In the genomic region with DNA sequence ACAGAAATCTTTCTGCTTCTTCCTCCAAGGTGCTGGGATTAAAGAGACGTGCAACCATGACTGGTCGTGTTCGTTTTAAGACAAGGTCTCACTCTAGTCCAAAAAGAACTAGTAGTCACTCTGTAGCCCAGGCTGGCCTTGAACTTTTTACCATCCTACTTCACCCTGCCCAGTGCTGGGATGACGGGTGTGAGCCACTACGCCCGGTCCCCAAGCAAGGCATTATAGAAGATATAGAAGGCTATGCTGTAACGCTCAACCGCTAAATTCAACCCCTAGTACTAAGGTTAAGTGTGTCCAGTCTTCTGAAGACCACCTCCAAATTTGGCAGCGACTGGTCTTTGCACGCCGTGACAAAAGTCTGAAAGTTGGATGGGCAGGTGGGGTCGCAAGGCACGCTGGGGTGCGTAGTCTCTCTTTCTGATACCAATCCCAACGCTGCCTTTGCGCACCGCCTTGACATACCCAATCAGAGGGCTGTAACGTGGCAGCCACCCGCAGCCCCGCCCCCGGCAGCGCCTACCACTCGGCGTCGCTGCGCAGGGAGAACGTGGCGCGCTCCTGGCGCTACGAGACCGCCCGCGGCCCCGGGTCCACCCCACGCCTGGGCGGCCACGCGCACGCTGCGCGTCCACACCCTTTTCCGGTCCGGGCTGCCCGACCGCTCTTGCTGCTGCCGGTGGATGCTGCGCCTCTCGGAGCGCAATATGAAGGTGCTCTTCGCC, we compare ENCODE assay signal across 8 mouse cellular contexts. TPM values are rescaled to one million over a fixed set of nuclear protein-coding genes. Genes with fewer than 3 reads are reported as not detected.
DNase-seq lines count a peak whose midpoint lies in the region; ATAC-seq and TF ChIP-seq lines count a peak whose summit lies in the region.

A gene (plus strand): TSS at position 640 of the 725 bp plus-strand sequence.

- H3K9ac ChIP-seq in heart, embryonic 12.5 days, result peak within 1 kb of the TSS; percentile 81
- H3K9ac ChIP-seq in kidney, postnatal 0 days (ENCODE audit: low read depth, low read length), result peak within 1 kb of the TSS; percentile 85
- H3K9ac ChIP-seq in liver, embryonic 11.5 days (ENCODE audit: low read depth, low read length), result peak within 1 kb of the TSS; percentile 87
- H3K9ac ChIP-seq in stomach, embryonic 14.5 days (replicated peaks; ENCODE audit: low read depth, low read length), result peak within 1 kb of the TSS; percentile 86

- peaks cover 18% of the 10 kb centered on the region for H3K4me1 ChIP-seq in heart, embryonic 12.5 days (replicated peaks)
- no peaks in the 10 kb centered on the region for H3K4me1 ChIP-seq in kidney, postnatal 0 days (replicated peaks; ENCODE audit: insufficient read depth, low read length)
- H3K4me1 ChIP-seq in liver, embryonic 11.5 days (replicated peaks; ENCODE audit: control insufficient read depth, insufficient read depth, low read length), result peaks cover 6% of the 10 kb centered on the region; the same call in 1 of the 2 replicates
- peaks cover 16% of the 10 kb centered on the region; the same call in 1 of the 2 replicates for H3K4me1 ChIP-seq in stomach, embryonic 14.5 days (ENCODE audit: control insufficient read depth, insufficient read depth, low read length)

- H3K27ac ChIP-seq in heart, embryonic 12.5 days (ENCODE audit: poor library complexity, severe bottlenecking), result peak within 1 kb of the TSS; percentile 59
- peak within 1 kb of the TSS; percentile 86 for H3K27ac ChIP-seq in kidney, postnatal 0 days
- H3K27ac ChIP-seq in liver, embryonic 11.5 days (ENCODE audit: low read depth, low read length), result peak within 1 kb of the TSS; percentile 69
- H3K27ac ChIP-seq in stomach, embryonic 14.5 days (ENCODE audit: low read length), result peak within 1 kb of the TSS; percentile 53; the same call in 1 of the 2 replicates

- peak within 1 kb of the TSS; percentile 84 for H3K4me2 ChIP-seq in heart, embryonic 12.5 days
- H3K4me2 ChIP-seq in kidney, postnatal 0 days (ENCODE audit: low read length), result peak within 1 kb of the TSS; percentile 73
- peak within 1 kb of the TSS; percentile 93 for H3K4me2 ChIP-seq in liver, embryonic 11.5 days
- peak within 1 kb of the TSS; percentile 84 for H3K4me2 ChIP-seq in stomach, embryonic 14.5 days (replicated peaks; ENCODE audit: low read depth, low read length)

- H3K36me3 ChIP-seq in heart, embryonic 12.5 days, result peaks cover 29% of the 10 kb centered on the region
- H3K36me3 ChIP-seq in kidney, postnatal 0 days (ENCODE audit: insufficient read depth, low read length), result peaks cover 22% of the 10 kb centered on the region
- peaks cover 24% of the 10 kb centered on the region for H3K36me3 ChIP-seq in liver, embryonic 11.5 days (ENCODE audit: control insufficient read depth, insufficient read depth, low read length)
- H3K36me3 ChIP-seq in stomach, embryonic 14.5 days (ENCODE audit: control insufficient read depth, insufficient read depth, low read length), result peaks cover 25% of the 10 kb centered on the region

- ATAC-seq in erythroid progenitor cell, adult 5-6 weeks (replicated peaks; ENCODE audit: low FRiP score, poor library complexity, severe bottlenecking), result peak; percentile 96
- peak; percentile 98 for ATAC-seq in heart, embryonic 12.5 days (ENCODE audit: insufficient number of reproducible peaks, low FRiP score)
- ATAC-seq in kidney, postnatal 0 days (replicated peaks; ENCODE audit: low FRiP score, low read depth), result peak; percentile 97
- ATAC-seq in liver, embryonic 11.5 days (replicated peaks; ENCODE audit: low FRiP score), result peak; percentile 99
- ATAC-seq in stomach, embryonic 14.5 days (ENCODE audit: insufficient number of reproducible peaks, insufficient read depth, low FRiP score, low read depth), result peak; percentile 96

- no peaks in the 10 kb centered on the region for H3K27me3 ChIP-seq in heart, embryonic 12.5 days (replicated peaks)
- H3K27me3 ChIP-seq in kidney, postnatal 0 days (ENCODE audit: insufficient read depth, low read length), result no peaks in the 10 kb centered on the region
- no peaks in the 10 kb centered on the region for H3K27me3 ChIP-seq in liver, embryonic 11.5 days (replicated peaks; ENCODE audit: control insufficient read depth, insufficient read depth, low read length)
- H3K27me3 ChIP-seq in stomach, embryonic 14.5 days (ENCODE audit: control insufficient read depth, insufficient read depth, low read length), result no peaks in the 10 kb centered on the region

- peak within 1 kb of the TSS; percentile 67 for H3K4me3 ChIP-seq in heart, embryonic 12.5 days
- peak within 1 kb of the TSS; percentile 62 for H3K4me3 ChIP-seq in kidney, postnatal 0 days (replicated peaks; ENCODE audit: low read depth, low read length)
- H3K4me3 ChIP-seq in liver, embryonic 11.5 days (ENCODE audit: low read depth, low read length), result peak within 1 kb of the TSS; percentile 86
- peak within 1 kb of the TSS; percentile 88 for H3K4me3 ChIP-seq in stomach, embryonic 14.5 days (ENCODE audit: low read depth, low read length)

- 1% methylated on average over 51 of the region's 51 CpGs for WGBS in heart, embryonic 12.5 days
- 2% methylated on average over 46 of the region's 51 CpGs for WGBS in kidney, postnatal 0 days
- whole genome bisulfite sequencing in liver, embryonic 11.5 days, result 2% methylated on average over 51 of the region's 51 CpGs
- WGBS in stomach, embryonic 14.5 days, result 1% methylated on average over 51 of the region's 51 CpGs

- TF ChIP-seq CTCF in kidney, postnatal 0 days (IDR thresholded peaks at IDR 0.05; ENCODE audit: low read depth), result peak; percentile 44; the same call in 1 of the 2 replicates

- peak; percentile 97 for DNase-seq in CD4-positive helper T cell, adult 2 months (ENCODE audit: low read depth, low spot score)
- DNase-seq in brain, embryonic 18.5 days (ENCODE audit: low read depth, low spot score), result peak; percentile 95
- DNase-seq in kidney, postnatal 0 days (ENCODE audit: low spot score), result peak; percentile 98
- peak; percentile 99 for DNase-seq in liver, embryonic 11.5 days (ENCODE audit: low spot score)
- peak; percentile 95 for DNase-seq in naive thymus-derived CD4-positive, alpha-beta T cell, adult 2 months (ENCODE audit: low read depth)

- no peaks in the 10 kb centered on the region for H3K9me3 ChIP-seq in heart, embryonic 12.5 days (replicated peaks)
- H3K9me3 ChIP-seq in kidney, postnatal 0 days (replicated peaks; ENCODE audit: low read length), result no peaks in the 10 kb centered on the region
- H3K9me3 ChIP-seq in liver, embryonic 11.5 days (ENCODE audit: control insufficient read depth, low read length), result no peaks in the 10 kb centered on the region
- H3K9me3 ChIP-seq in stomach, embryonic 14.5 days (ENCODE audit: control insufficient read depth, low read depth, low read length), result no peaks in the 10 kb centered on the region

RNA-seq across cellular contexts. Expression of the gene that starts here (rescaled TPM):
- 181 and 260 TPM in 2 replicates for total RNA-seq in erythroid progenitor cell, adult 5-6 weeks (2015; ENCODE audit: low replicate concordance)
- total RNA-seq in erythroid progenitor cell, adult 5-6 weeks (2017; ENCODE audit: low replicate concordance), result 219 and 274 TPM in 2 replicates
- 405 and 410 TPM in 2 replicates for polyA plus RNA-seq in heart, embryonic 12.5 days (2016; fragmentation: Nextera tagmentation; extraction: Ambion mirVana)
- 760 and 789 TPM in 2 replicates for polyA plus RNA-seq in kidney, postnatal 0 days (2015; fragmentation: Nextera tagmentation; extraction: Ambion mirVana)
- polyA plus RNA-seq in liver, embryonic 11.5 days (2014; fragmentation: Nextera tagmentation; extraction: Ambion mirVana), result 569 TPM in 2 replicates
- 658 and 678 TPM in 2 replicates for polyA plus RNA-seq in stomach, embryonic 14.5 days (2014; fragmentation: Nextera tagmentation; extraction: Ambion mirVana)

Comparison
In these comparisons a context has a peak if more than half of its experiments do, and no peak if none do; other contexts are left out.
1. Peak in every context shown above with its lines: DNase-seq, ATAC-seq, H3K4me3 ChIP-seq and H3K27ac ChIP-seq.